Mouse (Mus musculus): ENCODE measurements around the gene Limch1. TPM values are rescaled to one million over a fixed set of nuclear protein-coding genes. Genes with fewer than 3 reads are reported as not detected.

Gene Limch1
- polyA plus RNA-seq, 1 experiment from 2014 or later: 47.1 TPM

GRCm38 (mm10) chr5:66797326-66797725 is 51.7 kb downstream of the Limch1 start:
- DNase-seq (ENCODE audit: low spot score): no peak
- Histone ChIP-seq H3K4me1 (peaks cover 48% of the 10 kb centered on the region), H3K36me3 (replicated peaks) (no peaks in the 10 kb centered on the region), H3K27me3 (replicated peaks; ENCODE audit: low read depth, poor library complexity, severe bottlenecking) (no peaks in the 10 kb centered on the region), H3K4me3 (no peak overlapping the region), H3K27ac (replicated peaks) (no peak overlapping the region; the same call in 1 of the 2 replicates), H3K9me3 (no peaks in the 10 kb centered on the region)
- 72% methylated on average over 6 of the region's 6 CpGs for WGBS

- Histone ChIP-seq H3K36me3 (replicated peaks) (no peaks in the 10 kb centered on the region), H3K4me3 (no peak overlapping the region), H3K27ac (replicated peaks) (peak overlapping the region; percentile 61), H3K9me3 (no peaks in the 10 kb centered on the region), H3K4me1 (peaks cover 51% of the 10 kb centered on the region), H3K27me3 (replicated peaks; ENCODE audit: low read depth, poor library complexity, severe bottlenecking) (no peaks in the 10 kb centered on the region)
- no peak for DNase-seq (ENCODE audit: low spot score)
- 67% methylated on average over 3 of the region's 3 CpGs for WGBS
These were observed 52.5 kb downstream of the Limch1 start for GRCm38 (mm10) chr5:66798135-66798534.

GRCm38 (mm10) chr5:66798591-66799003 is 53.0 kb downstream of the Limch1 start:
- Histone ChIP-seq H3K9me3 (no peaks in the 10 kb centered on the region), H3K4me3 (no peak overlapping the region), H3K36me3 (replicated peaks) (no peaks in the 10 kb centered on the region), H3K27ac (replicated peaks) (peak overlapping the region; percentile 45; the same call in 1 of the 2 replicates), H3K4me1 (peaks cover 51% of the 10 kb centered on the region), H3K27me3 (replicated peaks; ENCODE audit: low read depth, poor library complexity, severe bottlenecking) (no peaks in the 10 kb centered on the region)
- 49% methylated on average over 8 of the region's 8 CpGs for WGBS
- no peak for DNase-seq (ENCODE audit: low spot score)

GRCm38 (mm10) chr5:66800243-66800642 is 54.6 kb downstream of the Limch1 start:
- no peak overlapping the region for H3K4me3 ChIP-seq
- no peaks in the 10 kb centered on the region for H3K36me3 ChIP-seq (replicated peaks)
- peaks cover 51% of the 10 kb centered on the region for H3K4me1 ChIP-seq
- H3K27ac ChIP-seq (replicated peaks): peak overlapping the region; percentile 45; the same call in 1 of the 2 replicates
- no peaks in the 10 kb centered on the region for H3K27me3 ChIP-seq (replicated peaks; ENCODE audit: low read depth, poor library complexity, severe bottlenecking)
- peak; percentile 36 for DNase-seq (ENCODE audit: low spot score)
- no peaks in the 10 kb centered on the region for H3K9me3 ChIP-seq
- WGBS: 25% methylated on average over 9 of the region's 9 CpGs

GRCm38 (mm10) chr5:66800977-66801376 is 55.4 kb downstream of the Limch1 start:
- DNase-seq (ENCODE audit: low spot score): no peak
- Histone ChIP-seq H3K27ac (replicated peaks) (0 out of 2 replicates have a peak overlapping the region, but pooled peaks have one; percentile 45), H3K4me3 (no peak overlapping the region), H3K27me3 (replicated peaks; ENCODE audit: low read depth, poor library complexity, severe bottlenecking) (no peaks in the 10 kb centered on the region), H3K9me3 (no peaks in the 10 kb centered on the region), H3K4me1 (peaks cover 51% of the 10 kb centered on the region), H3K36me3 (replicated peaks) (no peaks in the 10 kb centered on the region)
- 91% methylated on average over 6 of the region's 6 CpGs for WGBS

- WGBS: 71% methylated on average over 10 of the region's 10 CpGs
- Histone ChIP-seq H3K27me3 (replicated peaks; ENCODE audit: low read depth, poor library complexity, severe bottlenecking) (no peaks in the 10 kb centered on the region), H3K9me3 (no peaks in the 10 kb centered on the region), H3K36me3 (replicated peaks) (no peaks in the 10 kb centered on the region), H3K4me3 (no peak overlapping the region), H3K4me1 (peaks cover 62% of the 10 kb centered on the region), H3K27ac (replicated peaks) (0 out of 2 replicates have a peak overlapping the region, but pooled peaks have one; percentile 57)
- DNase-seq (ENCODE audit: low spot score): no peak
These were observed 56.6 kb downstream of the Limch1 start for GRCm38 (mm10) chr5:66802196-66802595.

GRCm38 (mm10) chr5:66806335-66806734 is 60.7 kb downstream of the Limch1 start:
- Histone ChIP-seq H3K4me1 (peaks cover 32% of the 10 kb centered on the region), H3K27ac (replicated peaks) (no peak overlapping the region), H3K9me3 (no peaks in the 10 kb centered on the region), H3K36me3 (replicated peaks) (no peaks in the 10 kb centered on the region), H3K4me3 (no peak overlapping the region), H3K27me3 (replicated peaks; ENCODE audit: low read depth, poor library complexity, severe bottlenecking) (no peaks in the 10 kb centered on the region)
- no peak for DNase-seq (ENCODE audit: low spot score)
- WGBS: 79% methylated on average over 7 of the region's 7 CpGs

- no peak overlapping the region for H3K4me3 ChIP-seq
- no peaks in the 10 kb centered on the region for H3K9me3 ChIP-seq
- no peaks in the 10 kb centered on the region for H3K27me3 ChIP-seq (replicated peaks; ENCODE audit: low read depth, poor library complexity, severe bottlenecking)
- no peak for DNase-seq (ENCODE audit: low spot score)
- H3K36me3 ChIP-seq (replicated peaks): no peaks in the 10 kb centered on the region
- H3K27ac ChIP-seq (replicated peaks): no peak overlapping the region
- WGBS: 93% methylated on average over 6 of the region's 6 CpGs
- H3K4me1 ChIP-seq: peaks cover 21% of the 10 kb centered on the region
These were observed 62.1 kb downstream of the Limch1 start for GRCm38 (mm10) chr5:66807737-66808136.

GRCm38 (mm10) chr5:66809016-66809570 is 63.5 kb downstream of the Limch1 start:
- H3K9me3 ChIP-seq: no peaks in the 10 kb centered on the region
- H3K4me1 ChIP-seq: peaks cover 21% of the 10 kb centered on the region
- H3K36me3 ChIP-seq (replicated peaks): no peaks in the 10 kb centered on the region
- DNase-seq (ENCODE audit: low spot score): no peak
- H3K4me3 ChIP-seq: no peak overlapping the region
- H3K27ac ChIP-seq (replicated peaks): no peak overlapping the region
- 82% methylated on average over 9 of the region's 9 CpGs for WGBS
- no peaks in the 10 kb centered on the region for H3K27me3 ChIP-seq (replicated peaks; ENCODE audit: low read depth, poor library complexity, severe bottlenecking)

- Histone ChIP-seq H3K9me3 (no peaks in the 10 kb centered on the region), H3K27ac (replicated peaks) (no peak overlapping the region), H3K36me3 (replicated peaks) (no peaks in the 10 kb centered on the region), H3K27me3 (replicated peaks; ENCODE audit: low read depth, poor library complexity, severe bottlenecking) (no peaks in the 10 kb centered on the region), H3K4me3 (no peak overlapping the region), H3K4me1 (peaks cover 22% of the 10 kb centered on the region)
- WGBS: 66% methylated on average over 2 of the region's 2 CpGs
- DNase-seq (ENCODE audit: low spot score): no peak
These were observed 64.8 kb downstream of the Limch1 start for GRCm38 (mm10) chr5:66810396-66810795.

- no peaks in the 10 kb centered on the region for H3K9me3 ChIP-seq
- no peaks in the 10 kb centered on the region for H3K27me3 ChIP-seq (replicated peaks; ENCODE audit: low read depth, poor library complexity, severe bottlenecking)
- H3K36me3 ChIP-seq (replicated peaks): no peaks in the 10 kb centered on the region
- peaks cover 18% of the 10 kb centered on the region for H3K4me1 ChIP-seq
- WGBS: 90% methylated on average over 3 of the region's 3 CpGs
- no peak for DNase-seq (ENCODE audit: low spot score)
- no peak overlapping the region for H3K27ac ChIP-seq (replicated peaks)
- H3K4me3 ChIP-seq: no peak overlapping the region
These were observed 69.0 kb downstream of the Limch1 start for GRCm38 (mm10) chr5:66814674-66815073.

- Histone ChIP-seq H3K27ac (replicated peaks) (no peak overlapping the region), H3K36me3 (replicated peaks) (no peaks in the 10 kb centered on the region), H3K4me3 (no peak overlapping the region), H3K4me1 (peaks cover 26% of the 10 kb centered on the region), H3K9me3 (no peaks in the 10 kb centered on the region), H3K27me3 (replicated peaks; ENCODE audit: low read depth, poor library complexity, severe bottlenecking) (no peaks in the 10 kb centered on the region)
- WGBS: 38% methylated on average over 6 of the region's 6 CpGs
- no peak for DNase-seq (ENCODE audit: low spot score)
These were observed 70.2 kb downstream of the Limch1 start for GRCm38 (mm10) chr5:66815877-66816276.

GRCm38 (mm10) chr5:66816751-66817150 is 71.1 kb downstream of the Limch1 start:
- WGBS: 65% methylated on average over 18 of the region's 18 CpGs
- no peak overlapping the region for H3K4me3 ChIP-seq
- peaks cover 28% of the 10 kb centered on the region for H3K4me1 ChIP-seq
- H3K27ac ChIP-seq (replicated peaks): no peak overlapping the region
- DNase-seq (ENCODE audit: low spot score): peak; percentile 28
- H3K9me3 ChIP-seq: no peaks in the 10 kb centered on the region
- no peaks in the 10 kb centered on the region for H3K27me3 ChIP-seq (replicated peaks; ENCODE audit: low read depth, poor library complexity, severe bottlenecking)
- no peaks in the 10 kb centered on the region for H3K36me3 ChIP-seq (replicated peaks)
